Mouse (Mus musculus) kidney, embryonic 16.5 days (tissue): ENCODE results near the gene Rybp. TPM values are rescaled to one million over a fixed set of nuclear protein-coding genes. Genes with fewer than 3 reads are reported as not detected.

Experiments used
- ATAC-seq: fragments of 200-750 bp; cut with Nextera tagmentation; 2 replicates; pipeline ENCODE4 v1.8.0; 2017; ENCODE audit warnings: moderate TSS enrichment; ENCODE audit not compliant: low FRiP score, low TSS enrichment
- H3K27ac ChIP-seq: fragments of 300-500 bp; sonication (generic); 2 replicates; pipeline ENCODE4 v1.5.1; 2014; ENCODE audit warnings: low read length
- H3K27me3 ChIP-seq: fragments of 300-500 bp; sonication (generic); 2 replicates; pipeline ENCODE4 v1.6.1; 2014; ENCODE audit warnings: low read length, control low read depth, mixed read lengths; ENCODE audit not compliant: insufficient read depth
- H3K36me3 ChIP-seq: fragments of 300-500 bp; sonication (generic); 2 replicates; pipeline ENCODE4 v1.6.1; 2014; ENCODE audit warnings: low read length, control low read depth, mixed read lengths; ENCODE audit not compliant: insufficient read depth
- H3K4me1 ChIP-seq: fragments of 300-500 bp; sonication (generic); 2 replicates; pipeline ENCODE4 v1.6.1; 2014; ENCODE audit warnings: low read length, control low read depth, mixed read lengths; ENCODE audit not compliant: insufficient read depth
- H3K4me2 ChIP-seq: fragments of 300-500 bp; sonication (generic); replicated peaks from 2 replicates; pipeline ENCODE4 v1.6.1; 2014; ENCODE audit warnings: low read depth, low read length
- H3K4me3 ChIP-seq: fragments of 300-500 bp; sonication (generic); 2 replicates; pipeline ENCODE4 v1.5.1; 2014; ENCODE audit warnings: mild to moderate bottlenecking, low read length
- H3K9ac ChIP-seq: fragments of 300-500 bp; sonication (generic); replicated peaks from 2 replicates; pipeline ENCODE4 v1.6.1; 2014; ENCODE audit warnings: low read length
- H3K9me3 ChIP-seq: fragments of 300-500 bp; sonication (generic); 2 replicates; pipeline ENCODE4 v1.6.1; 2016; ENCODE audit warnings: low read length, control low read depth
- WGBS: fragments of 180-500 bp; shearing (Covaris S2); extraction: QIAGEN DNeasy Blood & Tissue Kit; methylation state at CpG from one replicate; pipeline ENCODE4 v1.1.7; 2014; 5-methylcytosine and 5-hydroxymethylcytosine counted together
- polyA plus RNA-seq: library from polyadenylated mRNA; unstranded; fragments of >200 nt; fragmentation: Nextera tagmentation; extraction: Ambion mirVana; gene quantifications from 2 replicates; pipeline ENCODE4 v1.2.1, GENCODE M21; 2015

The Rybp gene
- polyA plus RNA-seq, 1 experiment from 2014 or later: 18.0 TPM

DNA sequence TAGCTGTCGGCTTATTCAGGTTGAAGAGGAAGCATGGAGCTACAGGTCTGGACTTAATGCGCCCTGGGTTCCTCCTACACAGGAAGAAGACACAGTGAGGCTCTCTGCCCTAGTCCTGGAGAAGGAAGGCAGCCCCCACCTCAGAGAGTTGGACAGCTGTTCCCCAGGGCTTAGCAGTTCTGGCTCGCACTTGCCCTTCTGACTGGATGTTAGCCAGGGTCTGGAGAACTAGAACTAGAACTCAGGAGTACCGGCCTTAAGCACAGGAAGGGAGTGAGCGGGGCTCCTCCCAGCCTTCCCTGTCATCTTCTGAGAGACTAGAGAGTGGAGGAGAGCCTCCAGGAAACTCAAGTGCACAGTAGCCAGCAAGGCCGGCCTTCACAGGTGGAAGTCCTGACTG lies 71.5 kb downstream of the Rybp start:
- Histone ChIP-seq H3K27me3 (no peaks in the 10 kb centered on the region), H3K9ac (no peak overlapping the region), H3K4me1 (peaks cover 67% of the 10 kb centered on the region), H3K9me3 (no peaks in the 10 kb centered on the region), H3K4me2 (no peak overlapping the region), H3K36me3 (no peaks in the 10 kb centered on the region), H3K4me3 (no peak overlapping the region), H3K27ac (no peak overlapping the region)
- 43% methylated on average over 6 of the region's 6 CpGs for WGBS
- ATAC-seq: no peak

DNA sequence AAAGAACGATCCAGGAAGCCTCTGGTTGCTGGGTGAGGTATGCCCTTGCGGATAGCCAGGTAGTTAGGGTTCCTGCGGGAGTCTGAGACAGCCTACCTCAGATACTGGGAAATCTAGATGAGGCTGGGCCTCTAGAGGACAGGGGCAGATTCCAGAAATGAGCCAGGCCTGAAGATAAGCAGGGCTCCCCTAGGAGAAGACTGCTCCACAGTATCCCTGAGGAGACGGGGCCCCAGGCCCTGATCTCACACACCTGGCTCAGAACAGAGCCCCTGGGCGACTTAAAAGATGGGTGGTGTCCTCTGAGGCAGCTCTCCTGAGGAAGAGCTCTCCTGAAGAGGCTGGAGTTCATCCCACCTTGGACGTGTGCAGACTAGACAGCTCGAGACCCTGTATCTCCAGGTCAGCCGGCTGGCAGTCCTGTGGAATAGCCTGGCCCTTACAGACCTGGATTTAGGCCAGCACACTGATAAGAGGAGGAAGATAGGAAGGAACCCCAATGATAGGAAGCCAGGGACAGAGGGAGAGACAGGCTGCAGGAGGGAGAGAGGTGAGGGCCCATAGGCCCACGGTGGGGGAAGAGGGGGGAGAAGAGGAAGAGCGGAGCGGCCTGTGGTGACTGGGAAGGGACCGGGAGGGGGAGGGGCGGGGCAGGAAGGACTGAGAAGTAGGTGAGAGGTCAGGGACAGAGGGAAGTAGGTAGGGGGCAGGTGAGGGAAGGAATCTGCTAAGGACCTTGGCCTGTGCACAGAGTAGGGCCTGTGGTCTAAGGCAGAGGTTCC lies 73.0 kb downstream of the Rybp start:
- no peaks in the 10 kb centered on the region for H3K9me3 ChIP-seq
- no peak for ATAC-seq
- no peak overlapping the region for H3K9ac ChIP-seq
- no peak overlapping the region for H3K27ac ChIP-seq
- H3K27me3 ChIP-seq: no peaks in the 10 kb centered on the region
- peaks cover 58% of the 10 kb centered on the region for H3K4me1 ChIP-seq
- no peak overlapping the region for H3K4me2 ChIP-seq
- 60% methylated on average over 11 of the region's 13 CpGs for whole genome bisulfite sequencing
- no peaks in the 10 kb centered on the region for H3K36me3 ChIP-seq
- no peak overlapping the region for H3K4me3 ChIP-seq

DNA sequence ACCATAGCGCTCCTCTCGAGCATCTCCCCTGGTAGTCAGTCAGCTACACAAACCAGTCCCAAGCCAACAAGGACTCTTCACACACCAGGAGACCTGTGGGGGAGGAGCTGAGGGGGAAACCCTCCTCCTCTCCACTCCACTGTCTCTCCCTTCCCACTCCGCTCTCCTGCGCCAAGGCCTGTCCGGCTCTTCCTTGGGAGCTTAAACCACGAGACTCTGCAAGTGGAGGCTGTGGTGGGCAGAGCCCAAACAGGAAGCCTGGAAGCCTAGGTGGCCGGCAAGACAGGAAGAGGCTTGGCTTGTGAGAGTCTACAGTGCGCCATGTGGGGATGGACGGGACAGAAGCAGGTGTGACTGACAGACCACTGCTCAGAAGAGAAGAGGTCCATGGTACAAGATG lies 73.7 kb downstream of the Rybp start:
- WGBS: 67% methylated on average over 9 of the region's 9 CpGs
- Histone ChIP-seq H3K27me3 (no peaks in the 10 kb centered on the region), H3K4me1 (peaks cover 51% of the 10 kb centered on the region), H3K4me3 (no peak overlapping the region), H3K27ac (no peak overlapping the region), H3K4me2 (no peak overlapping the region), H3K36me3 (no peaks in the 10 kb centered on the region), H3K9ac (no peak overlapping the region), H3K9me3 (no peaks in the 10 kb centered on the region)
- ATAC-seq: no peak

DNA sequence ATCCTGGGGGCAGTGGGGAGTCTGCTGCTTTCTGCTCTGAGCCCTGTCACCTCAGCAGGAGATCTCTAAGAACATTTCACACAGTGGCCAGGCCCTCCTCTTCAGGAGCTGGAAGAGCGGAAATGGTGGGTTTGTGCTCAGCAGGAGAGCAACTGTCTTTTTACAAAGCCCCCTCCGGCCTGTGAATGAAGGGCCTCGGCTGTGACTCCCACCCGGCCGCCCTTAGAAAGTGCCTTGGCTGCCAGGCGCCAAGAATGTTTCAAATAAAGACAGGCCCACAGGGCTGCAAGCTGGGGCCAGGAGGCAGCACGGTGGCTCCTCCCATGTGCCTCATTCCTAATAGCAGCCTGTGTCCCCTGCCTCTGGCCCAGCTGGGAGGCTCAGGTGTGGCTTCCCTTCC lies 74.5 kb downstream of the Rybp start:
- H3K9ac ChIP-seq: no peak overlapping the region
- peaks cover 3% of the 10 kb centered on the region; the same call in 1 of the 2 replicates for H3K27me3 ChIP-seq
- H3K27ac ChIP-seq: no peak overlapping the region
- no peak overlapping the region for H3K4me3 ChIP-seq
- no peak overlapping the region for H3K4me2 ChIP-seq
- WGBS: 38% methylated on average over 7 of the region's 7 CpGs
- no peaks in the 10 kb centered on the region for H3K36me3 ChIP-seq
- ATAC-seq: no peak
- peaks cover 43% of the 10 kb centered on the region for H3K4me1 ChIP-seq
- H3K9me3 ChIP-seq: no peaks in the 10 kb centered on the region

DNA sequence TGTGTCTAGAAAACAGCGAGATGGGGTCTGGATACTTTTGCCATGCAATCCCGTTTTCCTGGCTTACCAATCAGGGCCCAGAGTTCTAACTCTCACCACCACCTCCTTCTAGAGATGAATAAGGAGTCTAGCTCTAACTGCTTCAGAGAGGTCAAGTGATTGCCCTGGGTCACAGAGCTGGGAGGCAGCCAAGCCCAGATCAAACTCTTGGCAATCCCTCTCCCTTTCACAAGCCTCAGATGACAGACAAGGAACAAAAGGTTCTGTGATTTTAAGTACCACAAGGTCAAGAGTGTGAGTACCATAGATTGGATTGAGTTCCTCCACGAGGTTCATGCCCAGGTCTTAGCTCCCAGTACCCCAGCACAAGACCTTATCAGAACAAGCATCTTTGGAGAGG lies 75.6 kb downstream of the Rybp start:
- no peak overlapping the region for H3K4me2 ChIP-seq
- H3K27ac ChIP-seq: no peak overlapping the region
- ATAC-seq: no peak
- no peak overlapping the region for H3K9ac ChIP-seq
- no peaks in the 10 kb centered on the region for H3K36me3 ChIP-seq
- no peaks in the 10 kb centered on the region for H3K9me3 ChIP-seq
- H3K4me1 ChIP-seq: peaks cover 42% of the 10 kb centered on the region
- peaks cover 9% of the 10 kb centered on the region for H3K27me3 ChIP-seq
- no peak overlapping the region for H3K4me3 ChIP-seq
- 66% methylated on average over 3 of the region's 3 CpGs for WGBS

DNA sequence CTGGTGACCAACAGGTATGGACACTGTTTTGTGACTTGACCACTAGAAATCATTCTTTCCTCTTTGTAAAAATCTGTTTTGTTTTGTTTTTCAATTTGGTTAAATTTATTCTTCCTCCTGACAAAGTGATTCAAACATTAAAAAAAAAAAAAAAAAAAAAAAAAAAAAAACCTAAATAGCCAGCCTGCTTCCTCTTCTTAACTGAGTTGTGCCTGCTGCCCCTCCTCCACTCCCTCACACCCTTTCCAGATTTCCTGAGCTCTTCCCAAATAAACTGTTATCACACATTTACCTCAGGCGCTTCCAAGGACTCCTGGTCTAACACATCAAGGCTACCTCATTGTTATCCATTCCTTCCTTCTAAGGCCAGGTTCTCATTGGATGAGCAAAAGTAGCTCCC lies 76.8 kb downstream of the Rybp start:
- WGBS: 100% methylated on average over 1 of the region's 1 CpGs
- Histone ChIP-seq H3K4me1 (peaks cover 42% of the 10 kb centered on the region), H3K27me3 (peaks cover 16% of the 10 kb centered on the region), H3K4me3 (no peak overlapping the region), H3K9ac (no peak overlapping the region), H3K4me2 (no peak overlapping the region), H3K36me3 (no peaks in the 10 kb centered on the region), H3K9me3 (no peaks in the 10 kb centered on the region), H3K27ac (no peak overlapping the region)
- ATAC-seq: no peak

DNA sequence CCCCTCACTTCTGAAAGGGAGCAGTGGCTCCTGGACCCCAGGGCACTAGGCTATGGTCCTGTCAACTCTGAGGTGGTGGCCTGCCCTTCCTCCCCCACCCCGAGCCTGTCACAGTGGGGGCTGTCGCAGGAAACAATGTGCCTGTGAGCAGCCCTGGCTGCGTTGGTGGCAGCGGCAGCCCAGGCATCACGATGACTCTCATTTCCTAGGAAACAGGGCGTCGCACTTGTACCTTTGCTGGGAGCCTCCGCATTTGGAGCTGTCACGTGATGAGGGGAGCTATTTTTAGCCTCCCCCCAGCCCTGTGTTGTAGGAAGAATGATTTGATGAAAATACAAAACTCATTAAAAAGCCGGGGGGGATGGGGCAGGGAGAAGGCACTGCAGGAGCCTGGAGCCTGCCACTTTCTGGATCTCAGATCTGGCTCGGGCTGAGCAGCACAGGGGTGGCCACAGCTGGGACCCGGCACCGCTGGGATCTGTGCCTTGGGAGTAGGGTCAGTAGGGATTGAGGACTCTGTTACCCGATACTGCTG lies 80.5 kb downstream of the Rybp start:
- H3K4me1 ChIP-seq: peaks cover 21% of the 10 kb centered on the region
- no peak overlapping the region for H3K27ac ChIP-seq
- H3K27me3 ChIP-seq: peaks cover 16% of the 10 kb centered on the region
- no peak overlapping the region for H3K4me3 ChIP-seq
- H3K9ac ChIP-seq: no peak overlapping the region
- H3K36me3 ChIP-seq: no peaks in the 10 kb centered on the region
- WGBS: 3% methylated on average over 14 of the region's 14 CpGs
- no peaks in the 10 kb centered on the region for H3K9me3 ChIP-seq
- H3K4me2 ChIP-seq: peak overlapping the region; percentile 24
- ATAC-seq: peak; percentile 54

DNA sequence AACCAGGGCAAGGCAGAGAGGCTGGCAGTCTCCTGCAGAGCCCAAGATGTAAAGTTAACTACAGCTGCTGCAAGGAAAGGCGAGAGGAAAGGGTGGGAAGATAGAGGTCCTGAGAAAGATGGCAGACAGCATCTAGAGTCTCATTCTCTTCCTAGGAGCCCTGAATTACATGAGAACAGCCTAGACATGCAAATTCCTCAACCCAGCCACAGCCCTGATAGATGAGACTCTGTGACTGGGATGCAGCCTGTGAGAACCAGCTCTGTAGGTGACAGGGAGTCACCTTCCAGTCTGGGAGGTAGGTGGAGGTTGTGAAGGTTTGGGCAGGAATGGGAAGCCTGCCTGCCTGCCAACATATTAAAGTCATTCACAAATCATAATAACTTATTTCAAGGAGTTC lies 81.0 kb downstream of the Rybp start:
- no peaks in the 10 kb centered on the region for H3K36me3 ChIP-seq
- no peak overlapping the region for H3K9ac ChIP-seq
- 0 out of 2 replicates have a peak, but pooled peaks have one; percentile 10 for ATAC-seq
- H3K27ac ChIP-seq: no peak overlapping the region
- no peak overlapping the region for H3K4me3 ChIP-seq
- H3K4me1 ChIP-seq: peaks cover 21% of the 10 kb centered on the region
- H3K4me2 ChIP-seq: no peak overlapping the region
- 50% methylated on average over 1 of the region's 1 CpGs for WGBS
- H3K27me3 ChIP-seq: peaks cover 16% of the 10 kb centered on the region
- no peaks in the 10 kb centered on the region for H3K9me3 ChIP-seq

DNA sequence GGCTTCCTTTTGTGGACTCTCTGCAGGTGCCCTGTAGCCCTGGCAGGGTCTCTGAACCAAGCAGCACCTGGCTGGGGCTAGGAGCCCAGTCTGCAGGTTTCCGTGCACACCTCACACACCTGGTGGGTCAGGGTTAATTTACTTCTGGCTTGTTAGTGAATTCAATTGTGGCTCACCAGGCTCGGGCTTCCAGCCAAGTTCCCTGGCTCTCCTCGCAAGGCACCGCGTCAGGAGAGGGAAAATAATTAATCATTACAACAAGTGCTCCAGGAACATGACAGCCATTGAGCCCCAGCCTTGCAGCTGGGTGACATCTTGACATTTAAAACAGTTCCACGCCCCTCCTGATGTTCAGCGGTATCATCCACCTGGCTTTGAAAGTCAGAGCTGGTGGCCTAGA lies 82.8 kb downstream of the Rybp start:
- Histone ChIP-seq H3K4me2 (no peak overlapping the region), H3K27ac (no peak overlapping the region), H3K4me1 (peaks cover 21% of the 10 kb centered on the region), H3K36me3 (no peaks in the 10 kb centered on the region), H3K4me3 (no peak overlapping the region), H3K27me3 (peaks cover 16% of the 10 kb centered on the region), H3K9me3 (no peaks in the 10 kb centered on the region), H3K9ac (no peak overlapping the region)
- ATAC-seq: 0 out of 2 replicates have a peak, but pooled peaks have one; percentile 28
- WGBS: 22% methylated on average over 7 of the region's 7 CpGs

DNA sequence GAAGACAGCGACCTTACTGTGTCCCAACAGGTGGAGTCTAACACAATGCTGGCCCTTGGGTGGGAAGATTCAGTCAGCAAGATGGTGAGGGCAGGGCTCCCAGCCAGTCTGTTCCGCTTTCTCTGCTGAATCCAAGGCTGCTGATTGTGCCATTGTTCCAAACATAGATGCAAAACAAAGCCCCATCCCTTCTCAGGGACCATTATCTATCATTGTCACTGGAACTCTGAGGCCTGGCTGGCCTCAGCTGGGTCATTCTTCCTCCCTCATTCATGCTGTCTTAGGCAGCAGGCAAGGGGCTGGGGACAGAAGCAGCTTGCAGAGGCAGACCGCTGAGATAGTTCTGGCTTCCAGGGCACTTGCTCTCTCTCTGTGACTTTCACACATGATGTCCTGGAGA lies 83.8 kb downstream of the Rybp start:
- no peak overlapping the region for H3K27ac ChIP-seq
- peaks cover 21% of the 10 kb centered on the region for H3K4me1 ChIP-seq
- 64% methylated on average over 3 of the region's 3 CpGs for WGBS
- no peak overlapping the region for H3K4me2 ChIP-seq
- H3K4me3 ChIP-seq: no peak overlapping the region
- ATAC-seq: no peak
- H3K9me3 ChIP-seq: no peaks in the 10 kb centered on the region
- peaks cover 16% of the 10 kb centered on the region for H3K27me3 ChIP-seq
- no peak overlapping the region for H3K9ac ChIP-seq
- H3K36me3 ChIP-seq: no peaks in the 10 kb centered on the region
